Mouse (Mus musculus) limb, embryonic 12.5 days (tissue): ENCODE results near the gene Iqsec3. TPM values are rescaled to one million over a fixed set of nuclear protein-coding genes. Genes with fewer than 3 reads are reported as not detected.
"Not testable (repeated sequence)": the region's sequence is repeated elsewhere in the genome, so short reads cannot be mapped to it uniquely, and the experiment has no call there.

Experiments used
- ATAC-seq: fragments of 200-750 bp; cut with Nextera tagmentation; 2 replicates; pipeline ENCODE4 v1.8.0; 2017; ENCODE audit warnings: low read depth, moderate TSS enrichment; ENCODE audit not compliant: insufficient number of reproducible peaks, insufficient read depth, low FRiP score, low TSS enrichment
- H3K27ac ChIP-seq: fragments of 300-500 bp; sonication (generic); 2 replicates; pipeline ENCODE4 v1.5.1; 2016; ENCODE audit warnings: mild to moderate bottlenecking, moderate library complexity
- H3K27me3 ChIP-seq: fragments of 300-500 bp; sonication (generic); 2 replicates; pipeline ENCODE4 v1.6.1; 2016; ENCODE audit warnings: mild to moderate bottlenecking, moderate library complexity
- H3K36me3 ChIP-seq: fragments of 300-500 bp; sonication (generic); 2 replicates; pipeline ENCODE4 v1.6.1; 2016; ENCODE audit warnings: mild to moderate bottlenecking, moderate library complexity
- H3K4me1 ChIP-seq: fragments of 300-500 bp; sonication (generic); replicated peaks from 2 replicates; pipeline ENCODE4 v1.6.1; 2016
- H3K4me2 ChIP-seq: fragments of 300-500 bp; sonication (generic); 2 replicates; pipeline ENCODE4 v1.6.1; 2016; ENCODE audit warnings: mild to moderate bottlenecking, moderate library complexity
- H3K4me3 ChIP-seq: fragments of 300-500 bp; sonication (generic); replicated peaks from 2 replicates; pipeline ENCODE4 v1.5.1; 2016; ENCODE audit warnings: mild to moderate bottlenecking
- H3K9ac ChIP-seq: fragments of 300-500 bp; sonication (generic); replicated peaks from 2 replicates; pipeline ENCODE4 v1.6.1; 2016; ENCODE audit warnings: mild to moderate bottlenecking, moderate library complexity
- H3K9me3 ChIP-seq: fragments of 300-500 bp; sonication (generic); 2 replicates; pipeline ENCODE4 v1.6.1; 2016; ENCODE audit warnings: mild to moderate bottlenecking, moderate library complexity
- WGBS: fragments of 180-500 bp; shearing (Covaris S2); methylation state at CpG from one replicate; pipeline ENCODE4 v1.1.7; 2016; 5-methylcytosine and 5-hydroxymethylcytosine counted together
- polyA plus RNA-seq: library from polyadenylated mRNA; unstranded; fragments of >200 nt; fragmentation: Nextera tagmentation; extraction: Ambion mirVana; gene quantifications from 2 replicates; pipeline ENCODE4 v1.2.1, GENCODE M21; 2016

The Iqsec3 gene
- polyA plus RNA-seq, 1 experiment from 2014 or later: 0.14 TPM

GRCm38 (mm10) chr6:121401826-121402660 is 71.4 kb downstream of the Iqsec3 start:
- Histone ChIP-seq H3K4me1 (no peaks in the 10 kb centered on the region), H3K4me2 (no peak overlapping the region), H3K36me3 (no peaks in the 10 kb centered on the region), H3K27ac (no peak overlapping the region), H3K4me3 (no peak overlapping the region), H3K27me3 (0 out of 2 replicates have a peak, but pooled peaks cover 3% of the 10 kb centered on the region), H3K9ac (no peak overlapping the region), H3K9me3 (no peaks in the 10 kb centered on the region)
- no peak for ATAC-seq
- 84% methylated on average over 14 of the region's 14 CpGs for WGBS

DNA sequence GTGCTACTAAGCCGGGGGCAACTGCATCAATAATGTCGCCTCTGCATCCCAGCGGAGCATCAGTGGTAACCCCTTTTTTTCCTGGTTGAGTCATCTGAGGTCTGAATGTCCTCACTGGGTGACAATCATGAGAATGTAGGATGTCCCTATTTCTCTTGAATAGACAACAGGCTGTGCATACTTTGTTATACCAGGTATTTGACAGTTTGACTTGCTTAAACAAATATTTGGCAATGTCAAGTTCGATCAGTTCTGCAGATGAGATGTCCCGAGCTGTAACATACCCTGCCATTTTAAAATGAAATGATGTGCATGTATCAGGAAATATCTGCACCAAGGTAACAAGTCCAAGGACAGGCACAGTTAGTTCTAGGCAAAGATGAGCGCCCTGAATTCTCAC is 72.3 kb downstream of the Iqsec3 start:
- no peak for ATAC-seq
- Histone ChIP-seq H3K9ac (no peak overlapping the region), H3K4me2 (no peak overlapping the region), H3K36me3 (no peaks in the 10 kb centered on the region), H3K27ac (no peak overlapping the region), H3K27me3 (0 out of 2 replicates have a peak, but pooled peaks cover 3% of the 10 kb centered on the region), H3K4me1 (no peaks in the 10 kb centered on the region), H3K4me3 (no peak overlapping the region), H3K9me3 (no peaks in the 10 kb centered on the region)
- 93% methylated on average over 6 of the region's 6 CpGs for WGBS

GRCm38 (mm10) chr6:121392610-121393252 is 80.7 kb downstream of the Iqsec3 start:
- peaks cover 7% of the 10 kb centered on the region for H3K27me3 ChIP-seq
- no peak overlapping the region for H3K27ac ChIP-seq
- no peaks in the 10 kb centered on the region for H3K4me1 ChIP-seq
- H3K4me2 ChIP-seq: no peak overlapping the region
- no peak overlapping the region for H3K4me3 ChIP-seq
- WGBS: 91% methylated on average over 4 of the region's 4 CpGs
- no peak overlapping the region for H3K9ac ChIP-seq
- H3K9me3 ChIP-seq: peaks cover 11% of the 10 kb centered on the region
- ATAC-seq: no peak
- no peaks in the 10 kb centered on the region for H3K36me3 ChIP-seq

DNA sequence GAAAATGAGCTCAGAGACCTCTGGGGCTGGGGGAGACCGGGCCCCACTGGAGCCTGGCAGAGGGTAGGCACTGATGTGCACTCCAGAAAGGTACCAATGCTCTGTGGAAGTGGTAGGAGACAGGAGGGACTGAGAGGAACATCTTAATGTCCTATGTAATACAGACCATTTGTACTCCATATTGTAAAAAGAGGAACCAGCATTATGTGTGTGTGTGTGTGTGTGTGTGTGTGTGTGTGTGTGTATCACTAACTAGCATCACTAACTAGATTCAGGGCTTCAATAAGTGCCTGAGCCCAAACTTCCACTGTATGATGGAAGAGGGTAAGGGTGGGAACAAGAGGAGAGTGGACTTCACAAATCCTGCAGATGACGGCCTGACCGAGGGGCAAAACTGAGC is 88.1 kb downstream of the Iqsec3 start:
- Histone ChIP-seq H3K4me3 (no peak overlapping the region), H3K9me3 (no peaks in the 10 kb centered on the region), H3K4me2 (no peak overlapping the region), H3K27me3 (peaks cover 27% of the 10 kb centered on the region), H3K9ac (no peak overlapping the region), H3K36me3 (no peaks in the 10 kb centered on the region), H3K27ac (no peak overlapping the region), H3K4me1 (0 out of 2 replicates have a peak, but pooled peaks cover 5% of the 10 kb centered on the region)
- WGBS: 76% methylated on average over 3 of the region's 3 CpGs
- ATAC-seq: no peak

DNA sequence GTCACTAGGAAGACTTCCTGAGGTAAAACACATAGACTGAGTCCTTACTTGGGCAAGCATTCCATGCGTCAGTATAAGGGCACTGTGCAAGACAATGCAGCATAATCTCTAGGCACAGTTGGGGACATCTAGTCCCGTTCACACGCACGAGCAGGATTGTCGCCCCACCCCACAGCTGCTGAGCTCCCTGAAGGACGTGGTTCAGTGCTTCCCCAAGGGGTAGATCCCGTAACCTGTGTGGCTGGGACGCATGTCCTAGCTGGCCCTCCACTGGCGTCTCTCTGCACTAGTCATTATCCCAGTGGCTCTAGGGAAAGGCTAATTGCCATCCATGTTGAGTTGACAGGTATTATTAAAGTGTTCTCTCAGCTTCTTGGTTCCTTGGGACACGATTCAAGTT is 91.4 kb downstream of the Iqsec3 start:
- no peak for ATAC-seq
- Histone ChIP-seq H3K27me3 (peaks cover 19% of the 10 kb centered on the region), H3K4me2 (no peak overlapping the region), H3K9me3 (no peaks in the 10 kb centered on the region), H3K27ac (no peak overlapping the region), H3K4me1 (0 out of 2 replicates have a peak, but pooled peaks cover 5% of the 10 kb centered on the region), H3K9ac (no peak overlapping the region), H3K4me3 (no peak overlapping the region), H3K36me3 (no peaks in the 10 kb centered on the region)
- 60% methylated on average over 10 of the region's 10 CpGs for WGBS

- Histone ChIP-seq H3K27ac (no peak overlapping the region), H3K9me3 (no peaks in the 10 kb centered on the region), H3K36me3 (no peaks in the 10 kb centered on the region), H3K27me3 (peaks cover 11% of the 10 kb centered on the region; the same call in 1 of the 2 replicates), H3K4me2 (no peak overlapping the region), H3K9ac (no peak overlapping the region), H3K4me1 (0 out of 2 replicates have a peak, but pooled peaks cover 5% of the 10 kb centered on the region), H3K4me3 (no peak overlapping the region)
- 80% methylated on average over 8 of the region's 8 CpGs for WGBS
- ATAC-seq: no peak
Measured at GRCm38 (mm10) chr6:121380576-121380975, 92.9 kb downstream of the Iqsec3 start.

- Histone ChIP-seq H3K4me2 (no peak overlapping the region), H3K36me3 (no peaks in the 10 kb centered on the region), H3K27me3 (peaks cover 5% of the 10 kb centered on the region; the same call in 1 of the 2 replicates), H3K4me3 (no peak overlapping the region), H3K9me3 (no peaks in the 10 kb centered on the region), H3K9ac (no peak overlapping the region), H3K27ac (no peak overlapping the region), H3K4me1 (0 out of 2 replicates have a peak, but pooled peaks cover 5% of the 10 kb centered on the region)
- ATAC-seq: no peak
- WGBS: 50% methylated on average over 4 of the region's 4 CpGs
Measured at GRCm38 (mm10) chr6:121378256-121378655, 95.2 kb downstream of the Iqsec3 start.

GRCm38 (mm10) chr6:121376159-121376558 is 97.3 kb downstream of the Iqsec3 start:
- H3K9me3 ChIP-seq: no peaks in the 10 kb centered on the region
- H3K27me3 ChIP-seq: peaks cover 5% of the 10 kb centered on the region; the same call in 1 of the 2 replicates
- no peaks in the 10 kb centered on the region for H3K36me3 ChIP-seq
- H3K9ac ChIP-seq: no peak overlapping the region
- no peak for ATAC-seq
- H3K4me1 ChIP-seq: 0 out of 2 replicates have a peak, but pooled peaks cover under 1% of the 10 kb centered on the region
- H3K4me2 ChIP-seq: no peak overlapping the region
- WGBS: 63% methylated on average over 12 of the region's 12 CpGs
- H3K27ac ChIP-seq: no peak overlapping the region
- no peak overlapping the region for H3K4me3 ChIP-seq

- ATAC-seq: no peak
- H3K27ac ChIP-seq: no peak overlapping the region
- H3K9me3 ChIP-seq: no peaks in the 10 kb centered on the region
- WGBS: 80% methylated on average over 10 of the region's 10 CpGs
- H3K27me3 ChIP-seq: no peaks in the 10 kb centered on the region
- H3K4me3 ChIP-seq: no peak overlapping the region
- H3K4me2 ChIP-seq: no peak overlapping the region
- no peak overlapping the region for H3K9ac ChIP-seq
- no peaks in the 10 kb centered on the region for H3K36me3 ChIP-seq
- no peaks in the 10 kb centered on the region for H3K4me1 ChIP-seq
Measured at GRCm38 (mm10) chr6:121371197-121371980, 102.1 kb downstream of the Iqsec3 start.

DNA sequence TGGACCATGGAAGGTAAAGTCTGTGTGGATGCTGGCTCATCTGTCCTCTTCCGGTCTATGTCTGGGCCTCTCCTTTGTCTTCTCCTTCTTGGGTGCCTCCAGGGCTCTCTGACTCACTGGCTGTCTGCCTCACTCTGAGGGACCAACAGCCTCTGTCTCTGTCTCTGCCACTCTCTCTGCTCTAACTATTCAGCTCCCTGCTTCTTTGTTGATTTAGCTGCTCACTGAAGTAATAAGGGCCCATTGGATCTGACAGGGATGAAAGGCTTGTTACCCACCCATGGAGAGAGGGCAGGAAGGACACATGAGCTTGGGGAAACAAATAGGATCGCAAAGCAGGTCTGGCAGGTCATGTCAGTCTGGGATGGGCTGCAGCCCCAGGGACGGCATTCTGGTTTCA is 106.4 kb downstream of the Iqsec3 start:
- H3K36me3 ChIP-seq: no peaks in the 10 kb centered on the region
- H3K4me3 ChIP-seq: no peak overlapping the region
- no peaks in the 10 kb centered on the region for H3K4me1 ChIP-seq
- no peaks in the 10 kb centered on the region for H3K9me3 ChIP-seq
- no peak overlapping the region for H3K27ac ChIP-seq
- H3K4me2 ChIP-seq: no peak overlapping the region
- H3K9ac ChIP-seq: no peak overlapping the region
- H3K27me3 ChIP-seq: no peaks in the 10 kb centered on the region
- ATAC-seq: no peak
- WGBS: 55% methylated on average over 3 of the region's 3 CpGs

GRCm38 (mm10) chr6:121366537-121366936 is 106.9 kb downstream of the Iqsec3 start:
- H3K9me3 ChIP-seq, H3K4me1 ChIP-seq, H3K4me3 ChIP-seq, H3K27ac ChIP-seq, ATAC-seq, H3K27me3 ChIP-seq, H3K4me2 ChIP-seq, H3K36me3 ChIP-seq, H3K9ac ChIP-seq: not testable (repeated sequence)
- 12% methylated on average over 2 of the region's 2 CpGs for WGBS
